Mouse (Mus musculus) small intestine, adult 2 months (tissue): ENCODE data around the gene Nhp2.
"Not testable (repeated sequence)": the region's sequence is repeated elsewhere in the genome, so short reads cannot be mapped to it uniquely, and the experiment has no call there.

Experiments
- CTCF ChIP-seq: fragments of 200-500 bp; IDR thresholded peaks from 2 replicates; pipeline ENCODE4 v1.5.1; 2012; ENCODE audit warnings: low read depth, mild to moderate bottlenecking, control low read depth, inconsistent platforms, low read length, moderate library complexity, mixed read lengths; ENCODE audit not compliant: insufficient replicate concordance, insufficient read length; ENCODE audit errors: extremely low read depth
- POLR2A ChIP-seq: fragments of 200-500 bp; IDR thresholded peaks from 2 replicates; pipeline ENCODE4 v1.6.1; 2012; ENCODE audit warnings: low read depth, mild to moderate bottlenecking, control low read depth, inconsistent platforms, low read length, moderate library complexity

DNA sequence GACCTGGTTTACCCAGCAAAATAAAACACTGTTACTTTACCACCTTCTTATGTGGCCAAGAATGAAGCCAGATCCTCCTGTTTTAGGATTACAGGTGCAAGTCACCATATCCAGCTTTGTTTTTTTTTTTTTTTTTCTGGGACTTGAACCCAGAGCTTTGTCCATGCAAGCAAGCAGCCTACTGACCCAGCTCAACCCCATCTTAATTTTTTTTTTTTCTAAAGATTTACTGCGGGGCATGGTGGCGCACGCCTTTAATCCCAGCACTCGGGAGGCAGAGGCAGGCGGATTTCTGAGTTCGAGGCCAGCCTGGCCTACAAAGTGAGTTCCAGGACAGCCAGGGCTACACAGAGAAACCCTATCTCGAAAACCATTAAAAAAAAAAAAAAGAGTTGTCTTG lies 3.4 kb upstream of the Nhp2 start:
- not testable (repeated sequence) for TF ChIP-seq CTCF, POLR2A
